Mouse (Mus musculus): ENCODE data around the gene Prpf8.

- TF ChIP-seq POLR2A (IDR thresholded peaks at IDR 0.05; ENCODE audit: control insufficient read depth, extremely low read depth, insufficient read depth, low read length, poor library complexity) (no peak), CTCF (IDR thresholded peaks at IDR 0.05; ENCODE audit: borderline replicate concordance, control insufficient read depth, extremely low read depth, insufficient read depth, low read length, poor library complexity) (no peak)
Observed at GRCm38 (mm10) chr11:75463624-75464023, 23.0 kb upstream of the Prpf8 start.

Measured in thymus, adult 2 months (tissue).